Mouse (Mus musculus) brain, adult 2 months (tissue): ENCODE measurements around the gene Fibin.

Experiments
- DNase-seq: peaks from one replicate; pipeline ENCODE4 v3.0.0; 2011; ENCODE audit warnings: low read depth, low spot score

Gene Fibin

GRCm38 (mm10) chr2:110314509-110315155, 48.4 kb downstream of the Fibin start, which contains the start of gene Bbox1:
TSS of gene Bbox1 (minus strand) at chr2:110314560.
- peak; percentile 6 for DNase-seq

GRCm38 (mm10) chr2:110314074-110314473, 48.9 kb downstream of the Fibin start:
- peak; percentile 9 for DNase-seq

- DNase-seq = no peak
These were observed 49.6 kb downstream of the Fibin start for GRCm38 (mm10) chr2:110313305-110313824.
